In genomic region chr8:8745615-8746285, GRCm38 (mm10) we compare ENCODE assay signal across 27 mouse cellular contexts. TPM values are rescaled to one million over a fixed set of nuclear protein-coding genes. Genes with fewer than 3 reads are reported as not detected.
A peak's percentile ranks its signal among the peaks of the same experiment; 100 is the strongest.
DNase-seq lines count a peak whose midpoint lies in the region; ATAC-seq and TF ChIP-seq lines count a peak whose summit lies in the region.
"Had no signal": no experiment of that assay in that cellular context is flagged by ENCODE, and none has a peak within 500 bp of the region (broad histone marks: within the 10 kb centered on the region; RNA-seq: fewer than 3 reads in every experiment).

No protein-coding gene starts in this region.

- no peak for TF ChIP-seq CTCF in lung, postnatal 0 days (IDR thresholded peaks at IDR 0.05)
- TF ChIP-seq CTCF in embryonic fibroblast, embryonic 13.5 days (IDR thresholded peaks at IDR 0.05; ENCODE audit: borderline replicate concordance, insufficient read depth, low read length), result no peak

- H3K27ac ChIP-seq in lung, postnatal 0 days (ENCODE audit: low read length), result no peak overlapping the region
- 0 out of 2 replicates have a peak overlapping the region, but pooled peaks have one; percentile 32 for H3K27ac ChIP-seq in embryonic fibroblast, embryonic 13.5 days (ENCODE audit: insufficient read depth, low read length)
- H3K27ac ChIP-seq in hindbrain, embryonic 12.5 days, result no peak overlapping the region
- H3K27ac ChIP-seq: heart, embryonic 15.5 days; hindbrain, embryonic 15.5 days; intestine, embryonic 15.5 days; left cerebral cortex, adult 2 months; limb, embryonic 15.5 days; liver, embryonic 14.5 days; midbrain, embryonic 15.5 days; stomach, embryonic 15.5 days had no signal

- peak; percentile 6 for DNase-seq in CD4-positive, CD25-positive, alpha-beta regulatory T cell, adult 2 months (ENCODE audit: low read depth, low spot score)
- peak; percentile 36 for DNase-seq in lung, postnatal 0 days (ENCODE audit: low spot score)
- no peak for DNase-seq in lung, postnatal 25 days (ENCODE audit: low spot score)
- DNase-seq in naive thymus-derived CD4-positive, alpha-beta T cell, adult 2 months (ENCODE audit: low read depth), result peak; percentile 10
- no peak for DNase-seq in gastrocnemius, postnatal 14 days
- DNase-seq: adrenal gland, postnatal 10 days; cerebellum, adult 2 months; cerebellum, postnatal 25 days; embryo, embryonic 11 days; gastrocnemius, postnatal 36 days; heart, postnatal 36 days; left cerebral cortex, postnatal 4 days; lung, postnatal 36 days; right cerebral cortex, adult 18-20 months; thymus, postnatal 25 days had no signal

- no peak overlapping the region for H3K4me3 ChIP-seq in lung, postnatal 0 days (ENCODE audit: low read depth, low read length)
- no peak overlapping the region for H3K4me3 ChIP-seq in embryonic fibroblast, embryonic 13.5 days (ENCODE audit: insufficient read depth, low read length)
- H3K4me3 ChIP-seq in hindbrain, embryonic 12.5 days, result no peak overlapping the region
- H3K4me3 ChIP-seq: heart, embryonic 15.5 days; hindbrain, embryonic 15.5 days; intestine, embryonic 15.5 days; left cerebral cortex, adult 2 months; limb, embryonic 15.5 days; midbrain, embryonic 15.5 days; stomach, embryonic 15.5 days had no signal

- no peaks in the 10 kb centered on the region for H3K36me3 ChIP-seq in lung, postnatal 0 days (ENCODE audit: insufficient read depth, low read length)
- no peaks in the 10 kb centered on the region for H3K36me3 ChIP-seq in hindbrain, embryonic 12.5 days
- H3K36me3 ChIP-seq: heart, embryonic 15.5 days; hindbrain, embryonic 15.5 days; intestine, embryonic 15.5 days; limb, embryonic 15.5 days; midbrain, embryonic 15.5 days; stomach, embryonic 15.5 days had no signal

- no peak overlapping the region for H3K9ac ChIP-seq in lung, postnatal 0 days (replicated peaks; ENCODE audit: low read depth)
- H3K9ac ChIP-seq in hindbrain, embryonic 12.5 days, result no peak overlapping the region
- H3K9ac ChIP-seq: heart, embryonic 15.5 days; hindbrain, embryonic 15.5 days; intestine, embryonic 15.5 days; limb, embryonic 15.5 days; liver, embryonic 14.5 days; midbrain, embryonic 15.5 days; stomach, embryonic 15.5 days had no signal

- intact Hi-C loops in gastrocnemius, postnatal 14 days (cut with DNase I; ENCODE audit: low total_unique reads), result no loop called here

- 54% methylated on average over 9 of the region's 9 CpGs for WGBS in lung, postnatal 0 days
- WGBS in hindbrain, embryonic 12.5 days, result 89% methylated on average over 9 of the region's 9 CpGs

- H3K9me3 ChIP-seq in lung, postnatal 0 days (ENCODE audit: low read length), result no peaks in the 10 kb centered on the region
- no peaks in the 10 kb centered on the region for H3K9me3 ChIP-seq in hindbrain, embryonic 12.5 days (replicated peaks)
- H3K9me3 ChIP-seq: heart, embryonic 15.5 days; hindbrain, embryonic 15.5 days; intestine, embryonic 15.5 days; limb, embryonic 15.5 days; midbrain, embryonic 15.5 days; stomach, embryonic 15.5 days had no signal

- no peak for ATAC-seq in CD4-positive, CD25-positive, alpha-beta regulatory T cell, adult 4 months
- peak; percentile 32 for ATAC-seq in lung, postnatal 0 days
- ATAC-seq in hindbrain, embryonic 12.5 days (ENCODE audit: low FRiP score), result no peak
- ATAC-seq: forebrain, embryonic 16.5 days; intestine, embryonic 15.5 days; midbrain, embryonic 15.5 days had no signal

- TF ChIP-seq EP300 in lung, postnatal 0 days (IDR thresholded peaks at IDR 0.05), result peak; percentile 57; the same call in 1 of the 2 replicates

- no peak for TF ChIP-seq POLR2A in embryonic fibroblast, embryonic 13.5 days (IDR thresholded peaks at IDR 0.05; ENCODE audit: low read depth, low read length)

- no peaks in the 10 kb centered on the region for H3K27me3 ChIP-seq in lung, postnatal 0 days (replicated peaks; ENCODE audit: insufficient read depth, low read length)
- H3K27me3 ChIP-seq in hindbrain, embryonic 12.5 days, result no peaks in the 10 kb centered on the region
- H3K27me3 ChIP-seq: heart, embryonic 15.5 days; hindbrain, embryonic 15.5 days; intestine, embryonic 15.5 days; limb, embryonic 15.5 days; midbrain, embryonic 15.5 days; stomach, embryonic 15.5 days had no signal

- no peak overlapping the region for H3K4me2 ChIP-seq in lung, postnatal 0 days (replicated peaks; ENCODE audit: low read depth, low read length)
- no peak overlapping the region for H3K4me2 ChIP-seq in hindbrain, embryonic 12.5 days (replicated peaks)
- H3K4me2 ChIP-seq: heart, embryonic 15.5 days; hindbrain, embryonic 15.5 days; intestine, embryonic 15.5 days; limb, embryonic 15.5 days; midbrain, embryonic 15.5 days; stomach, embryonic 15.5 days had no signal

- no peaks in the 10 kb centered on the region for H3K4me1 ChIP-seq in lung, postnatal 0 days (ENCODE audit: insufficient read depth, low read depth, low read length)
- peaks cover 3% of the 10 kb centered on the region; the same call in 1 of the 2 replicates for H3K4me1 ChIP-seq in embryonic fibroblast, embryonic 13.5 days (ENCODE audit: control insufficient read depth, insufficient read depth, low read length)
- H3K4me1 ChIP-seq in hindbrain, embryonic 12.5 days, result no peaks in the 10 kb centered on the region
- H3K4me1 ChIP-seq: heart, embryonic 15.5 days; hindbrain, embryonic 15.5 days; intestine, embryonic 15.5 days; limb, embryonic 15.5 days; midbrain, embryonic 15.5 days; stomach, embryonic 15.5 days had no signal

RNA-seq across cellular contexts. Expression of gene Arglu1, which starts 55.4 kb away (rescaled TPM):
- 100 to 1,000 TPM; 162 to 193 TPM for polyA plus RNA-seq in CD4-positive, CD25-positive, alpha-beta regulatory T cell, adult 4 months (2017; shearing (Covaris generic))
- polyA plus RNA-seq in lung, postnatal 0 days (2015; fragmentation: Nextera tagmentation; extraction: Ambion mirVana), result 126 and 139 TPM in 2 replicates
- 104 and 109 TPM in 2 replicates for polyA plus RNA-seq in embryonic fibroblast, embryonic 13.5 days (2011; ENCODE audit: insufficient read length, low read depth, missing spikeins)
- 222 and 224 TPM in 2 replicates for polyA plus RNA-seq in hindbrain, embryonic 12.5 days (2016; fragmentation: Nextera tagmentation; extraction: Ambion mirVana)
- 10 to 100 TPM; 26.0 to 26.8 TPM for total RNA-seq in gastrocnemius, postnatal 14 days (2021)

Comparison
In these comparisons a context has a peak if more than half of its experiments do, and no peak if none do; other contexts are left out.
1. DNase-seq: peak in CD4-positive, CD25-positive, alpha-beta regulatory T cell, adult 2 months (single experiment), lung, postnatal 0 days (single experiment) and naive thymus-derived CD4-positive, alpha-beta T cell, adult 2 months (single experiment); none in lung, postnatal 25 days (single experiment) and gastrocnemius, postnatal 14 days (single experiment).